Mouse (Mus musculus) limb, embryonic 14.5 days (tissue): ENCODE measurements around the gene Ift52. TPM values are rescaled to one million over a fixed set of nuclear protein-coding genes. Genes with fewer than 3 reads are reported as not detected.

ENCODE experiments used
- ATAC-seq: fragments of 200-750 bp; cut with Nextera tagmentation; 2 replicates; pipeline ENCODE4 v1.8.0; 2017; ENCODE audit warnings: low read depth, moderate number of reproducible peaks, moderate TSS enrichment; ENCODE audit not compliant: low FRiP score
- DNase-seq: peaks from one replicate; pipeline ENCODE4 v3.0.0-alpha.2; 2015; ENCODE audit warnings: low spot score
- H3K27ac ChIP-seq: fragments of 300-500 bp; sonication (generic); replicated peaks from 2 replicates; pipeline ENCODE4 v1.5.1; 2014; ENCODE audit warnings: low read depth, mild to moderate bottlenecking, low read length, moderate library complexity, mixed read lengths
- H3K27me3 ChIP-seq: fragments of 300-500 bp; sonication (generic); 2 replicates; pipeline ENCODE4 v1.6.1; 2014; ENCODE audit warnings: low read length, mixed read lengths; ENCODE audit not compliant: control insufficient read depth, insufficient read depth
- H3K36me3 ChIP-seq: fragments of 300-500 bp; sonication (generic); 2 replicates; pipeline ENCODE4 v1.6.1; 2014; ENCODE audit warnings: mild to moderate bottlenecking, low read length, moderate library complexity, mixed read lengths; ENCODE audit not compliant: control insufficient read depth, insufficient read depth
- H3K4me1 ChIP-seq: fragments of 300-500 bp; sonication (generic); 2 replicates; pipeline ENCODE4 v1.6.1; 2014; ENCODE audit warnings: antibody characterized with exemption, low read length, mixed read lengths; ENCODE audit not compliant: control insufficient read depth, insufficient read depth
- H3K4me2 ChIP-seq: fragments of 300-500 bp; sonication (generic); replicated peaks from 2 replicates; pipeline ENCODE4 v1.6.1; 2014; ENCODE audit warnings: low read depth, mild to moderate bottlenecking, low read length, moderate library complexity; ENCODE audit not compliant: severe bottlenecking
- H3K4me3 ChIP-seq: fragments of 300-500 bp; sonication (generic); replicated peaks from 2 replicates; pipeline ENCODE4 v1.5.1; 2014; ENCODE audit warnings: low read length
- H3K9ac ChIP-seq: fragments of 300-500 bp; sonication (generic); 2 replicates; pipeline ENCODE4 v1.6.1; 2014; ENCODE audit warnings: mild to moderate bottlenecking, low read depth, low read length, moderate library complexity; ENCODE audit not compliant: severe bottlenecking
- H3K9me3 ChIP-seq: fragments of 300-500 bp; sonication (generic); 2 replicates; pipeline ENCODE4 v1.6.1; 2016; ENCODE audit warnings: low read length; ENCODE audit not compliant: control insufficient read depth
- POLR2A ChIP-seq: fragments of 200-500 bp; IDR thresholded peaks from 2 replicates; pipeline ENCODE4 v1.8.0; 2012; ENCODE audit warnings: inconsistent platforms, mild to moderate bottlenecking, moderate library complexity, borderline replicate concordance; ENCODE audit not compliant: insufficient read depth, insufficient read length; ENCODE audit errors: extremely low read depth
- WGBS: fragments of 180-500 bp; shearing (Covaris S2); extraction: QIAGEN DNeasy Blood & Tissue Kit; methylation state at CpG from one replicate; pipeline ENCODE4 v1.1.7; 2014; 5-methylcytosine and 5-hydroxymethylcytosine counted together
- microRNA-seq: library from miRNA; unstranded; fragments of <30 nt; microRNA quantifications from one replicate; pipeline ENCODE4, GENCODE M21; 2016
- polyA plus RNA-seq, 2 experiments: library from polyadenylated mRNA; depleted of rRNA in 1 of 2; stranded (reverse) in 1 of 2; unstranded in 1 of 2; fragments of >200 nt; fragmentation: Nextera tagmentation in 1 of 2; extraction: Ambion mirVana in 1 of 2; gene quantifications; 2 replicates each; pipeline versions ENCODE4 v1.2.1 to v1.2.3; 2012 to 2014

Ift52 gene
- polyA plus RNA-seq, 2 experiments = 39.7 to 45.8 TPM

GRCm38 (mm10) chr2:163089475-163090123 lies 72.4 kb downstream of the Ift52 start:
- H3K4me1 ChIP-seq = no peaks in the 10 kb centered on the region
- no peak overlapping the region for H3K9ac ChIP-seq
- ATAC-seq (no peak), DNase-seq (no peak)
- no peak overlapping the region for H3K4me2 ChIP-seq
- no peaks in the 10 kb centered on the region for H3K27me3 ChIP-seq
- H3K27ac ChIP-seq = no peak overlapping the region
- H3K36me3 ChIP-seq = no peaks in the 10 kb centered on the region
- TF ChIP-seq POLR2A = no peak
- 74% methylated on average over 5 of the region's 5 CpGs for WGBS
- H3K4me3 ChIP-seq = no peak overlapping the region
- H3K9me3 ChIP-seq = no peaks in the 10 kb centered on the region

GRCm38 (mm10) chr2:163094909-163095308 lies 77.8 kb downstream of the Ift52 start:
- Histone ChIP-seq H3K9ac (no peak overlapping the region), H3K4me3 (no peak overlapping the region), H3K4me2 (no peak overlapping the region), H3K27me3 (0 out of 2 replicates have a peak, but pooled peaks cover 3% of the 10 kb centered on the region), H3K36me3 (no peaks in the 10 kb centered on the region), H3K27ac (no peak overlapping the region), H3K4me1 (no peaks in the 10 kb centered on the region), H3K9me3 (no peaks in the 10 kb centered on the region)
- WGBS = 79% methylated on average over 10 of the region's 10 CpGs
- ATAC-seq (no peak), DNase-seq (no peak)
- no peak for TF ChIP-seq POLR2A

Small RNA genes within 50 kb of the gene (microRNA-seq; reads per million reads assigned to microRNA genes)
- not detected for gene Gm22174
- gene Mir7003 = not detected

Other genes with a start within 250 kb of the Ift52 start
- gene Srsf6, start 85.8 kb upstream of the Ift52 start, polyA plus RNA-seq (2012; rRNA removed) = 489 and 535 TPM in 2 replicates
- 197 and 210 TPM in 2 replicates for gene Srsf6, start 85.8 kb upstream of the Ift52 start, polyA plus RNA-seq (2014; fragmentation: Nextera tagmentation; extraction: Ambion mirVana)
- 0.72 and 0.78 TPM in 2 replicates for gene L3mbtl1, start 73.9 kb upstream of the Ift52 start, polyA plus RNA-seq (2012; rRNA removed)
- 0.21 and 0.29 TPM in 2 replicates for gene L3mbtl1, start 73.9 kb upstream of the Ift52 start, polyA plus RNA-seq (2014; fragmentation: Nextera tagmentation; extraction: Ambion mirVana)
- 0.03 TPM in 1 of 2 replicates, not detected in the other for gene Sgk2, start 30.0 kb upstream of the Ift52 start, polyA plus RNA-seq (2012; rRNA removed)
- 0.10 TPM in 1 of 2 replicates, not detected in the other for gene Sgk2, start 30.0 kb upstream of the Ift52 start, polyA plus RNA-seq (2014; fragmentation: Nextera tagmentation; extraction: Ambion mirVana)
- gene Mybl2, start 37.3 kb downstream of the Ift52 start, polyA plus RNA-seq (2012; rRNA removed) = 26.0 and 28.3 TPM in 2 replicates
- 17.4 and 18.9 TPM in 2 replicates for gene Mybl2, start 37.3 kb downstream of the Ift52 start, polyA plus RNA-seq (2014; fragmentation: Nextera tagmentation; extraction: Ambion mirVana)
- gene Gtsf1l, start 70.5 kb downstream of the Ift52 start, polyA plus RNA-seq (2012; rRNA removed) = not detected in 2 replicates
- gene Gtsf1l, start 70.5 kb downstream of the Ift52 start, polyA plus RNA-seq (2014; fragmentation: Nextera tagmentation; extraction: Ambion mirVana) = not detected in 2 replicates
- gene Tox2, start 185.8 kb downstream of the Ift52 start, polyA plus RNA-seq (2012; rRNA removed) = 10.3 and 17.1 TPM in 2 replicates
- 4.8 and 5.6 TPM in 2 replicates for gene Tox2, start 185.8 kb downstream of the Ift52 start, polyA plus RNA-seq (2014; fragmentation: Nextera tagmentation; extraction: Ambion mirVana)